Mouse (Mus musculus) CH12.LX (cell line): ENCODE measurements at regions not wholly inside any gene's neighbourhood (a gene's known extent, or its start where the extent isn't known, plus 50 kb on each side); places are given as distances from the start of the nearest gene placed in this dataset.

Experiments used
- BHLHE40 ChIP-seq: IDR thresholded peaks from 2 replicates; pipeline ENCODE4 v1.6.1; 2011; ENCODE audit warnings: mild to moderate bottlenecking, low read depth, low read length, improper control_type of control experiment
- CTCF ChIP-seq, 2 experiments: IDR thresholded peaks in 1 of 2; conservative IDR thresholded peaks in 1 of 2; 2 replicates each; pipeline ENCODE4 v1.5.1; 2011 to 2012; ENCODE audit warnings: low read depth in 2 of 2, low read length in 2 of 2, improper control_type of control experiment in 1 of 2, inconsistent platforms in 1 of 2, mild to moderate bottlenecking in 1 of 2, moderate library complexity in 1 of 2
- E2F4 ChIP-seq: IDR thresholded peaks from 2 replicates; pipeline ENCODE4 v1.6.1; 2011; ENCODE audit warnings: low read depth, low read length, improper control_type of control experiment; ENCODE audit not compliant: insufficient replicate concordance
- EP300 ChIP-seq: IDR thresholded peaks from 2 replicates; pipeline ENCODE4 v1.6.1; 2011; ENCODE audit warnings: low read length, improper control_type of control experiment
- GABPA ChIP-seq: IDR thresholded peaks from 2 replicates; pipeline ENCODE4 v1.6.1; 2012; ENCODE audit warnings: low read depth, low read length, improper control_type of control experiment, inconsistent platforms; ENCODE audit not compliant: insufficient replicate concordance
- HCFC1 ChIP-seq: IDR thresholded peaks from 2 replicates; pipeline ENCODE4 v1.6.1; 2012; ENCODE audit warnings: low read depth, mild to moderate bottlenecking, inconsistent platforms, low read length, improper control_type of control experiment
- IRF4 ChIP-seq: IDR thresholded peaks from 2 replicates; pipeline ENCODE4 v1.6.1; 2014; ENCODE audit warnings: low read depth, mild to moderate bottlenecking, inconsistent platforms, low read length, improper control_type of control experiment
- KAT2A ChIP-seq: IDR thresholded peaks from 2 replicates; pipeline ENCODE4 v1.6.1; 2012; ENCODE audit warnings: low read length, improper control_type of control experiment, inconsistent platforms; ENCODE audit not compliant: insufficient replicate concordance
- MAZ ChIP-seq: IDR thresholded peaks from 2 replicates; pipeline ENCODE4 v1.6.1; 2012; ENCODE audit warnings: low read depth, mild to moderate bottlenecking, inconsistent platforms, low read length, improper control_type of control experiment, moderate library complexity
- MEF2A ChIP-seq: IDR thresholded peaks from 2 replicates; pipeline ENCODE4 v1.6.1; 2014; ENCODE audit warnings: low read depth, mild to moderate bottlenecking, inconsistent platforms, low read length, improper control_type of control experiment, borderline replicate concordance
- NELFE ChIP-seq: IDR thresholded peaks from 2 replicates; pipeline ENCODE4 v1.6.1; 2011; ENCODE audit warnings: low read depth, low read length, improper control_type of control experiment
- POLR2A ChIP-seq: IDR thresholded peaks from 2 replicates; pipeline ENCODE4 v1.6.1; 2011; ENCODE audit warnings: low read depth, mild to moderate bottlenecking, improper control_type of control experiment, low read length
- POLR2AphosphoS2 ChIP-seq: IDR thresholded peaks from 2 replicates; pipeline ENCODE4 v1.6.1; 2011; ENCODE audit warnings: low read depth, low read length, improper control_type of control experiment
- RCOR1 ChIP-seq: conservative IDR thresholded peaks from 2 replicates; pipeline ENCODE4 v1.6.1; 2012; ENCODE audit warnings: low read depth, mild to moderate bottlenecking, inconsistent platforms, low read length, improper control_type of control experiment

DNA sequence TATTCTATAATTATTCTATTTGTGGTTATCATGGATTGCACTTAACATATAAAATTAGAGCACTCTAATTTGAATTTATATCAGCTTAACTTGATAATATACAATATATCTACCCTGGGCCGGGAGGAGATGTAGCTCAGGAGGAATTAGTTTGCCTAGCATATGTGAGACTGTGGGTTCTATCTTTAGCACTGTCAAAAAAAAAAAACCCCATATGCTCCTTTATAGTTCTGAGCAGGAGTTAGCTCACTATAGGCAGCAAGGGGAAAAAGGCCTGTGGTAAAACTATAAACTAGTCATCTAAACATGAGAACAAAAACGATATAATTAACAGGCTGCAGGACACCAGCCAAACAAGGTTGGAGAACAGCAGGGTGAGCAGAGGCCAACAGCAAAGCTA is 145.0 kb downstream of the Mex3b start:
- TF ChIP-seq IRF4 (no peak), E2F4 (no peak), CTCF (conservative IDR thresholded peaks at IDR 0.05 in 1 of 2, IDR thresholded peaks at IDR 0.05 in 1 of 2; ENCODE audit: low read depth in 2 of 2, low read length in 2 of 2) (no peak), NELFE (no peak), GABPA (no peak), POLR2A (no peak), KAT2A (no peak), HCFC1 (no peak), EP300 (no peak), BHLHE40 (no peak), MEF2A (no peak), RCOR1 (no peak), MAZ (no peak), POLR2AphosphoS2 (no peak)
